Mouse (Mus musculus) MEL (cell line): ENCODE measurements around the gene Palld. TPM values are rescaled to one million over a fixed set of nuclear protein-coding genes. Genes with fewer than 3 reads are reported as not detected.

Experiments used
- DNase-seq: peaks from one replicate; pipeline ENCODE4 v3.0.0; 2011; ENCODE audit warnings: low read depth, low spot score
- H3K27ac ChIP-seq: 2 replicates; pipeline ENCODE4 v1.5.1; 2012; ENCODE audit warnings: low read depth, mild to moderate bottlenecking, control low read depth, low read length, moderate library complexity; ENCODE audit not compliant: control insufficient read depth
- H3K27me3 ChIP-seq, 2 experiments: fragments of 150-350 bp in 1 of 2; sonication (generic) in 1 of 2; 2 replicates each; pipeline ENCODE4 v1.6.1; 2012; ENCODE audit warnings: low read length in 2 of 2, mild to moderate bottlenecking in 2 of 2, improper control_type of control experiment in 1 of 2, moderate library complexity in 1 of 2; ENCODE audit not compliant: insufficient read depth in 2 of 2, control insufficient read depth in 1 of 2
- H3K36me3 ChIP-seq, 2 experiments: 2 replicates each; pipeline ENCODE4 v1.6.1; 2012 to 2014; ENCODE audit warnings: low read length in 2 of 2, improper control_type of control experiment in 1 of 2, inconsistent platforms in 1 of 2, mild to moderate bottlenecking in 1 of 2; ENCODE audit not compliant: insufficient read depth in 2 of 2, control insufficient read depth in 1 of 2
- H3K4me1 ChIP-seq, 2 experiments: fragments of 150-350 bp in 1 of 2; sonication (generic) in 1 of 2; 2 replicates each; pipeline ENCODE4 v1.6.1; 2012; ENCODE audit warnings: low read length in 2 of 2, improper control_type of control experiment in 1 of 2, mild to moderate bottlenecking in 1 of 2; ENCODE audit not compliant: insufficient read depth in 2 of 2, control insufficient read depth in 1 of 2
- H3K4me3 ChIP-seq, 2 experiments: fragments of 150-350 bp in 1 of 2; sonication (generic) in 1 of 2; 2 replicates each; pipeline ENCODE4 v1.5.1; 2012; ENCODE audit warnings: low read depth in 2 of 2, low read length in 2 of 2, mild to moderate bottlenecking in 2 of 2, moderate library complexity in 2 of 2, control low read depth in 1 of 2, improper control_type of control experiment in 1 of 2; ENCODE audit not compliant: control insufficient read depth in 1 of 2, insufficient read depth in 1 of 2
- H3K79me2 ChIP-seq: 2 replicates; pipeline ENCODE4 v1.6.1; 2012; ENCODE audit warnings: mild to moderate bottlenecking, low read length, moderate library complexity; ENCODE audit not compliant: control insufficient read depth, poor library complexity, insufficient read depth
- H3K9ac ChIP-seq: 2 replicates; pipeline ENCODE4 v1.6.1; 2012; ENCODE audit warnings: low read depth, mild to moderate bottlenecking, control low read depth, low read length, moderate library complexity; ENCODE audit not compliant: control insufficient read depth, poor library complexity, severe bottlenecking
- H3K9me3 ChIP-seq: fragments of 150-350 bp; sonication (generic); replicated peaks from 2 replicates; pipeline ENCODE4 v1.6.1; 2012; ENCODE audit warnings: mild to moderate bottlenecking, low read length, improper control_type of control experiment, moderate library complexity; ENCODE audit not compliant: insufficient read depth
- BHLHE40 ChIP-seq: IDR thresholded peaks from 2 replicates; pipeline ENCODE4 v1.6.1; 2012; ENCODE audit warnings: low read depth, mild to moderate bottlenecking, inconsistent platforms, low read length, improper control_type of control experiment, borderline replicate concordance
- CTCF ChIP-seq, 3 experiments: IDR thresholded peaks in 2 of 3; conservative IDR thresholded peaks in 1 of 3; 2 replicates each; pipeline ENCODE4 v1.5.1; 2011 to 2012; ENCODE audit warnings: low read length in 3 of 3, low read depth in 2 of 3, mild to moderate bottlenecking in 2 of 3, improper control_type of control experiment in 1 of 3, inconsistent platforms in 1 of 3, mixed read lengths in 1 of 3, moderate library complexity in 1 of 3; ENCODE audit not compliant: control insufficient read depth in 1 of 3, insufficient read depth in 1 of 3, poor library complexity in 1 of 3, severe bottlenecking in 1 of 3
- ELF1 ChIP-seq: IDR thresholded peaks from 2 replicates; pipeline ENCODE4 v1.6.1; 2014; ENCODE audit warnings: low read depth, mild to moderate bottlenecking, inconsistent platforms, low read length, improper control_type of control experiment, moderate library complexity
- EP300 ChIP-seq, 2 experiments: IDR thresholded peaks; 2 replicates each; pipeline ENCODE4 v1.6.1; 2011; ENCODE audit warnings: improper control_type of control experiment in 2 of 2, low read length in 2 of 2, low read depth in 1 of 2, mild to moderate bottlenecking in 1 of 2
- ETS1 ChIP-seq: IDR thresholded peaks from 2 replicates; pipeline ENCODE4 v1.6.1; 2012; ENCODE audit warnings: low read depth, mild to moderate bottlenecking, inconsistent platforms, low read length, improper control_type of control experiment, moderate library complexity
- GABPA ChIP-seq: IDR thresholded peaks from 2 replicates; pipeline ENCODE4 v1.6.1; 2012; ENCODE audit warnings: low read depth, mild to moderate bottlenecking, inconsistent platforms, low read length, improper control_type of control experiment, moderate library complexity
- GATA1 ChIP-seq: IDR thresholded peaks from 2 replicates; pipeline ENCODE4 v1.6.1; 2011; ENCODE audit warnings: low read depth, low read length, improper control_type of control experiment
- HCFC1 ChIP-seq: IDR thresholded peaks from 2 replicates; pipeline ENCODE4 v1.6.1; 2012; ENCODE audit warnings: low read depth, mild to moderate bottlenecking, inconsistent platforms, low read length, improper control_type of control experiment, moderate library complexity
- MAFK ChIP-seq: IDR thresholded peaks from 2 replicates; pipeline ENCODE4 v1.6.1; 2011; ENCODE audit warnings: low read depth, mild to moderate bottlenecking, low read length, improper control_type of control experiment, borderline replicate concordance
- MAX ChIP-seq: IDR thresholded peaks from 2 replicates; pipeline ENCODE4 v1.6.1; 2011; ENCODE audit warnings: low read length, improper control_type of control experiment
- MEF2A ChIP-seq: IDR thresholded peaks from 2 replicates; pipeline ENCODE4 v1.6.1; 2014; ENCODE audit warnings: low read depth, mild to moderate bottlenecking, inconsistent platforms, low read length, improper control_type of control experiment; ENCODE audit not compliant: poor library complexity, insufficient replicate concordance, severe bottlenecking; ENCODE audit errors: extremely low read depth
- MXI1 ChIP-seq: IDR thresholded peaks from 2 replicates; pipeline ENCODE4 v1.6.1; 2011; ENCODE audit warnings: mild to moderate bottlenecking, low read depth, low read length, improper control_type of control experiment
- MYB ChIP-seq: IDR thresholded peaks from 2 replicates; pipeline ENCODE4 v1.6.1; 2011; ENCODE audit warnings: mild to moderate bottlenecking, low read depth, low read length, improper control_type of control experiment
- MYC ChIP-seq: IDR thresholded peaks from 2 replicates; pipeline ENCODE4 v1.6.1; 2011; ENCODE audit warnings: low read depth, mild to moderate bottlenecking, low read length, improper control_type of control experiment, moderate library complexity
- NRF1 ChIP-seq: IDR thresholded peaks from 2 replicates; pipeline ENCODE4 v1.6.1; 2014; ENCODE audit warnings: low read depth, mild to moderate bottlenecking, inconsistent platforms, low read length, improper control_type of control experiment, moderate library complexity; ENCODE audit not compliant: poor library complexity, insufficient read depth, severe bottlenecking
- POLR2AphosphoS2 ChIP-seq: IDR thresholded peaks from 2 replicates; pipeline ENCODE4 v1.6.1; 2011; ENCODE audit warnings: low read length, improper control_type of control experiment
- SMC3 ChIP-seq: IDR thresholded peaks from 2 replicates; pipeline ENCODE4 v1.6.1; 2011; ENCODE audit warnings: low read depth, low read length, improper control_type of control experiment
- TAL1 ChIP-seq: IDR thresholded peaks from 2 replicates; pipeline ENCODE4 v1.6.1; 2012; ENCODE audit warnings: mild to moderate bottlenecking, inconsistent platforms, low read length, moderate library complexity, mixed read lengths
- TBP ChIP-seq: IDR thresholded peaks from 2 replicates; pipeline ENCODE4 v1.8.0; 2011; ENCODE audit warnings: low read depth, low read length, improper control_type of control experiment
- USF2 ChIP-seq, 2 experiments: IDR thresholded peaks; 2 replicates each; pipeline ENCODE4 v1.6.1; 2011 to 2012; ENCODE audit warnings: improper control_type of control experiment in 2 of 2, low read length in 2 of 2, borderline replicate concordance in 1 of 2, inconsistent platforms in 1 of 2, low read depth in 1 of 2, mild to moderate bottlenecking in 1 of 2; ENCODE audit not compliant: insufficient read depth in 1 of 2
- ZC3H11A ChIP-seq: IDR thresholded peaks from 2 replicates; pipeline ENCODE4 v1.6.1; 2012; ENCODE audit warnings: low read depth, mild to moderate bottlenecking, inconsistent platforms, low read length, improper control_type of control experiment
- ZKSCAN1 ChIP-seq: IDR thresholded peaks from 2 replicates; pipeline ENCODE4 v1.6.1; 2012; ENCODE audit warnings: low read depth, mild to moderate bottlenecking, inconsistent platforms, low read length, improper control_type of control experiment, moderate library complexity
- ZNF384 ChIP-seq: IDR thresholded peaks from 2 replicates; pipeline ENCODE4 v1.6.1; 2012; ENCODE audit warnings: low read depth, mild to moderate bottlenecking, inconsistent platforms, low read length, improper control_type of control experiment
- polyA plus RNA-seq, 2 experiments: library from polyadenylated mRNA; stranded (reverse) in 1 of 2; unstranded in 1 of 2; fragments of >175 nt in 1 of 2; fragments of >200 nt in 1 of 2; gene quantifications; 2 replicates each; pipeline versions ENCODE4 v1.2.1 to v1.2.4; 2012; ENCODE audit warnings: low replicate concordance in 2 of 2, low read depth in 1 of 2; ENCODE audit not compliant: insufficient read length in 2 of 2, insufficient read depth in 1 of 2, missing spikeins in 1 of 2
- total RNA-seq: library from RNA; depleted of rRNA; stranded (reverse); fragments of 300-350 nt; gene quantifications from 2 replicates; pipeline ENCODE4 v1.2.3, GENCODE M21; 2012

Palld gene
- total and polyA plus RNA-seq, 3 experiments: 0.23 to 1.9 TPM; not detected in 1

DNA sequence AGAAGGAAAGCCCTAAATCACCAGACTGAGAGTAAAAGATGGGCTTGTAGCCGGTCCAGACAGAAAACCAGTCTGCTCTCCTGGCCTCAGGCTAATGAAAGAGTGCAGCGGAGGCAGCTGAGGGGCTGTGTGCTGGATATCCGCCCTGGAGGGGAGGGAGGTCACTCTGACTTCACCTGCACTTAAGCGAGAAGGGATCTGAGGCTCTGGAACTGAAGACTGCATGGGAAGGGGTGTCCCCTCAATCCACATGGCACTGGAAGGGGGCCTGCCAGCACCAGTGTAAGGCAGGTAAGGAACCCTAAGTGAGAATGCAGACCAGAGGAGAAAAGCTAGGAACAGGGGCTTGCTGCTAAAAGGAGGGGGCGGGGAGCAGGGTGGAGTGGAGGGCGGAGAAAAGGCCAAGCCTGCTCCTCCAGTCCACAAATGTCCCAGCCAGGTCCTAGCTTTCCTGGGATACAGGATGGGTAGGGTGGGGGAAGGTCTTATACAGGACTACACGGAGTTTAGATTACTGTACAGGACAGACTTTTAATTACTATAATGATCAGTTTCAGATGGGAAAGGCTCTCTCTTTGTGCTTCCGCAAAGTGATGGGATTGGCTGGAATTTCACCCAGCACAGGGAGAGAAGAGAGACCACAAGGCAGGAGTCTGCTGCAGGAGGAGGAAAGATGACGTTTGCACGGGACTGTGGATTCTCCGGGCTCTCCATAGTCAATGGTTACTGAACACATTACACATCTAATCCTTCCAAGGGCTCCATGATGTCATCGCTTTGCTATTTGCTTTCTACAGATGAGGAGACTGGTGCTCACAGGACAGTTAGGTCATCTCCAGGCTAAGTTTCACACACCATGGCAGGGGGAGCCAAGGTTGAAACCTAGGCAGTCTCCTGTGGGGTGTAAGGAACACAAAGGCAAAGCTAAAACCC is 278.7 kb downstream of the Palld start:
- no peaks in the 10 kb centered on the region for H3K9me3 ChIP-seq
- no peak overlapping the region for H3K4me3 ChIP-seq
- H3K36me3 ChIP-seq: no peaks in the 10 kb centered on the region
- H3K79me2 ChIP-seq: no peaks in the 10 kb centered on the region
- H3K9ac ChIP-seq: no peak overlapping the region
- no peaks in the 10 kb centered on the region for H3K27me3 ChIP-seq
- TF ChIP-seq TBP: no peak
- TF ChIP-seq EP300 (IDR thresholded peaks at IDR 0.05; ENCODE audit: low read depth in 1 of 2, low read length in 2 of 2): no peak
- no peak for TF ChIP-seq MAX
- TF ChIP-seq MYB: no peak
- TF ChIP-seq GATA1: no peak
- H3K4me1 ChIP-seq: no peaks in the 10 kb centered on the region
- no peak overlapping the region for H3K27ac ChIP-seq
- no peak for DNase-seq

- DNase-seq: peak; percentile 3
- H3K79me2 ChIP-seq: no peaks in the 10 kb centered on the region
- no peaks in the 10 kb centered on the region for H3K27me3 ChIP-seq
- no peak overlapping the region for H3K4me3 ChIP-seq
- H3K9ac ChIP-seq: no peak overlapping the region
- H3K9me3 ChIP-seq: no peaks in the 10 kb centered on the region
- TF ChIP-seq TAL1 (no peak), BHLHE40 (no peak), CTCF (IDR thresholded peaks at IDR 0.05 in 2 of 3, conservative IDR thresholded peaks at IDR 0.05 in 1 of 3; ENCODE audit: control insufficient read depth in 1 of 3, insufficient read depth in 1 of 3, low read depth in 2 of 3, low read length in 3 of 3, poor library complexity in 1 of 3, severe bottlenecking in 1 of 3) (no peak), EP300 (IDR thresholded peaks at IDR 0.05; ENCODE audit: low read depth in 1 of 2, low read length in 2 of 2) (no peak), MAX (no peak), MYB (no peak), ETS1 (no peak), MAFK (no peak), GABPA (no peak), HCFC1 (no peak), GATA1 (no peak), MYC (no peak)
- no peaks in the 10 kb centered on the region for H3K4me1 ChIP-seq
- H3K36me3 ChIP-seq: no peaks in the 10 kb centered on the region
- H3K27ac ChIP-seq: no peak overlapping the region
Measured at GRCm38 (mm10) chr8:61621300-61621699, 281.2 kb downstream of the Palld start.

DNA sequence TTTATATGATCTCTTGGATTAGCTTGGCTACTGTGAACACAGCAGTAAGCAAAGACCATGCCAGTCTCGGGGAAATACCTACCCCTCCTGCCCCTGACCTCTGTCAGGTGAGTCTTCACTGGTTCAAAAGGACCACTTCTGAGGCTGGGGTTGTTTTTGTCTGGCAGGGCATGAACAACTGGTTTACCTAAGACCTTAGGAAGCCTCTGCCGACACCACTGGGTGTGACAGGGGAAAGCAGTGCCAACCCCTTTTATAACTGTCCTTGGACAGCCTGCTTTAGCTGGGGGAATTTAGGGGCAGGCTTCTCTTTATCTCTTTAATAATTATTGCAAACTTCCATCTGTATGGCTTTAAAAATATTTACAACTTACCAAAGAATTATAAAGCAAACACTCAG is 284.8 kb downstream of the Palld start:
- Histone ChIP-seq H3K9me3 (no peaks in the 10 kb centered on the region), H3K36me3 (no peaks in the 10 kb centered on the region), H3K79me2 (no peaks in the 10 kb centered on the region), H3K9ac (no peak overlapping the region), H3K27me3 (no peaks in the 10 kb centered on the region), H3K4me1 (no peaks in the 10 kb centered on the region), H3K27ac (no peak overlapping the region), H3K4me3 (no peak overlapping the region)
- DNase-seq: no peak
- TF ChIP-seq BHLHE40 (no peak), NRF1 (no peak), ZNF384 (no peak), ZKSCAN1 (no peak), ZC3H11A (no peak), MXI1 (no peak), HCFC1 (no peak), TBP (no peak), MAFK (no peak), USF2 (IDR thresholded peaks at IDR 0.05; ENCODE audit: borderline replicate concordance in 1 of 2, insufficient read depth in 1 of 2, low read depth in 1 of 2, low read length in 2 of 2) (no peak), SMC3 (no peak), EP300 (IDR thresholded peaks at IDR 0.05; ENCODE audit: low read depth in 1 of 2, low read length in 2 of 2) (no peak), MEF2A (no peak), POLR2AphosphoS2 (no peak), ELF1 (no peak)
